Mouse (Mus musculus) brain, embryonic 18.5 days (tissue): ENCODE results near the gene Ran.

ENCODE experiments used
- DNase-seq: peaks from one replicate; pipeline ENCODE4 v3.0.0-alpha.2; 2012; ENCODE audit warnings: low read depth, low spot score

Ran gene

DNA sequence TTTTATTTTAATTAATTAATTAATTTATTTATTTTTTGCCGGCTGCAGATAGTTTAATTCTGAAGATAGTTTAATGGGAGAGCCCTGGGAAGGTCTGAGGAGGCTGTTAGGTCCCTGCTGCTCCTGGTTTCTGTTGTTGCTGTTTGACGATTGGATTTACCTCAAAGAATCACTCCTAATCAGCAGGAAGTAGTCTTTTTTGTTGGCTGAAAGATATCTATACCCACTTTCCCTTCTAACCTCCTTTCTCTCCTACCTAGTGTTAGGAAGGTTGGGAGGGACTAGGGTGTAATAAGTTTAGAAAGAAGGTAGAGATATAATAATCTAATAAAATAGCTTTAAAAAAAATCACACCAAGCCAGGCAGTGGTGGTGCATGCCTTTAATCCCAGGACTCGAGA lies 4.8 kb upstream of the Ran start:
- DNase-seq, result no peak

DNA sequence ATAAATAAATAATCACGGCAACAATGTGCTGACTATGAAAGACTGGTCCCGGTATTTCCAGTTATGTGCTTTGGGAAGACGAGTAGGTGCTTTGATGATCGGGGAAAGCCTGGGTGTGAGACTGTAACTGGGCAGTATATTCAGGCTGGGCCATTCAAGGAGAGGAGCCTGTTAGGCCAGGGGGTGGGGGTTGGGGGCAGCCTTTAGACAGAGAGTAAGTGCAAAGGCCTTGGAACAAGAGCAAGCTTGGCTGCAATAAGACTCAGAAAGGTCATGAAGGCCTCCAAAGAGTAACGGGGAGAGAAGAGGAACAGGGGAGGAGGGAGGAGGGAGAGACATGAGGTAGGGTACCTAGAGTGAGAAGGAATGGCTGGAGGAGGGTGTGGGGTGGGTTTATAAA lies 4.3 kb upstream of the Ran start:
- DNase-seq, result no peak

DNA sequence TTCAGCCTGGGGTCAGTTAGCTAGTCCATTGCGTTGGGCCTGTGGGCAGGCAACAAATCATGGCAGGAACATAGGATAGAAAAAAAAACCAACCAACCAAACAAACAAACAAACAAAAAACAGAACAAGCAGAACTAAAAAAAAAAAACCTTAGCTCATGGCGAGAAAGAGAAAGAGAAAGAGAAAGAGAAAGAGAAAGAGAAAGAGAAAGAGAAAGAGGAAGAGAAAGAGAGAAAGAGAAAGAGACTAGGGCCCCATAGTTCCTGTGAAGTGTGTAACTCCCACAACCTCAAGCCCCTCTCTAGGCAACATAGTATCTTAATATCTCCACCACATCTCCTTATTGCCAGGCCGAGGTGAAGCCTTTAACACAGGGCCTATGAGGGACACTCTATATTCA lies 3.5 kb upstream of the Ran start:
- no peak for DNase-seq

DNA sequence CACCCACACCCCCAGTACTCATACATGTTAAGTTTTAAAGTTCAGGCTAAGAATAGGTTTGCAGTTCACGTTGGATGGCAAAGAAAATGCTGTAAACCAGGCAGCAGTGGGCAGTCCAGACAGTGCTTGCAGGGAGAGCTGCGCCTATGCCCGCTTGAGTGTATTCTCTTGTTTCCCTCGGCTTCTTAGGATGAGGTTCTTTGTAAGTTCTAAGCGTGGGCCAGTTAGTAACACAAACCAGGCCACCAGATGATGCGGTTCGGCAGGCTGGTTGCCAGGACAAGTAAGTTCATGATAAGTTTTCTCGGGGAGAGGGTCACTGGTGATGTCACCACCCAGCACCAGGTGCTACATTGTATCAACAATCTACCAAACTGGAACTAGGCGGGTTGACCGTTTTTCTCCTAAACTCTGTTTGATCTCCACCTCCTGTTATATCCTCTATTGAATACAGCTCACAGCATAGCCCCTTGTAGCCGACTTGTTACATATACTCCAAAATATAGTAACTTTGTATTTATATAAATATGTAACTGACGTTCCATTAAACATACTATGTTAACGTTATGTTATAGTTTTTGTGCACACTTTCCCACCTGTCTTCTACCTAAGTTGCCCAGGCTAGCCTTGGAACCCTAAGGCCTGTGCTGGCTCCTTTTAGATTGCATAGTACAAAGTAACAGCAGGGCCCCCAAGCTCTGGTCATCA lies 933 bp upstream of the Ran start:
- DNase-seq, result no peak

DNA sequence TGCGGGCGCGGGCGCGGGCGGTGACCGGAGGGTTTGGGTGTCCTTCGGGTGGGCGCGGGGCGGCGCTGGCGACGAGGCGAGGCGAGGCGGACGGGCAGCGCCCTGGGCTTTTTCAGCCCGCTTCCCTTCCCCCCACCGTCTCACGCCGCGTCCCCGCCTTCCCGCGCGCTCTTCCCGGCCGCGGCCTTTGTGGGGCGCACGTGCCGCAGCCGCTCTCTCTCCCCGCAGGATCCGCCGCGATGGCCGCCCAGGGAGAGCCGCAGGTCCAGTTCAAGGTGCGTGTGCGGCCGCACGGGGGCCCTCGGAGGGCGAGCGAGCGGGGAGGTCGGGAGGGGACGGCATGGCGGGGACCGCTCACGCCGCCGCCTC lies 415 bp downstream of the Ran start:
- no peak for DNase-seq

DNA sequence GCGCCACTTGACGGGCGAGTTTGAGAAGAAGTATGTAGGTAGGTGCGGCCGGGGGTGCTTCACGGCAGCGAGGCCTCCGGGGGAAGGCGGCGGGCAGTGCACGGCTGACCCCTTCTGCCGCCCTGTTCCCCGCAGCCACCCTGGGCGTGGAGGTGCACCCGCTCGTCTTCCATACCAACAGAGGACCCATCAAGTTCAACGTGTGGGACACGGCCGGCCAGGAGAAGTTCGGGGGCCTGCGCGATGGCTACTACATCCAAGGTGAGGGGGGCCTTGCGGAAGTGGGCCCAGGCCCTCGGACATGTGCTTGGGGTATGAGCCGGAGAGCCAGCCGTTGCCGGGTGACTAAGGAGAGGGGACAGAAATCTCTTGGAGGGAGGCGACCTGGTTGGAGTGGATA lies 862 bp downstream of the Ran start:
- no peak for DNase-seq

DNA sequence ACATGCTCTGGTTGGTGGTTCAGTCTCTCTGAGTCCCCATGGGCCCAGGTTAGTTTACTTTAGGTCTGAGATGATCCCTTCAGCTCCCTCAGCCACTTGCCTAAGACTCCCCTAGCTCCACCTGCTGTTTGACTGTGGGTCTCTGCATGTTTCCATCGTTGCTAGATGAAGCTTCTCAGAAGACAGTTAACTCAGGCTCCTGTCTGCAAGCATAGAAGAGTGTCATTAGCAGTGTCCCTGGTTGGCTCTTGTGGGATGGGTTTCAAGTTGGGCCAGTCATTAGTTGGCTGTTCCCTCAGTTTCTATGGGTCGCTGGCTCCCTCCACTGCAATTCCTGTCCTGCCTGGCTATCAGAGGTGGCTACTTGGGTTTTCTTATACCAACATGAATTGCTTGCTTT lies 5.2 kb downstream of the Ran start:
- DNase-seq, result no peak

DNA sequence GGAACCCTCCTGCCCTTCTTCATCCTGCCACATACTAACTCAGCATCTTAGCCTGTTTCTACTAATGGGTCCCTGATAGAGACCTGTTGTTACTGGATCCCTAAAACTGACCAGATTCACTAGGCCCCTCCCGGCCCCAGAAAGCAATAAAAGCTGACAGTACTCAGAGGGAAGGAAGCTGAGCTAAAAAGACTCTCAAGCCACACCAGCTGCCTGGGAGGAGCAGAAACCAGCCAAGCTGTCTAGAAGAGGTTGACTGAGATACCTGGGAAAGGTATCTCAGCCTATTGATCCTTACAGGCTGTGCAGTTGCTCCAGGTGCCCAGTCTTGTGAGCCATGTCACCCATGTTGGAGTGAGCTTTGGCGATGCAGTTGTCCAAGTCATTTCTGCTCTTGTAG lies 5.9 kb downstream of the Ran start:
- no peak for DNase-seq

DNA sequence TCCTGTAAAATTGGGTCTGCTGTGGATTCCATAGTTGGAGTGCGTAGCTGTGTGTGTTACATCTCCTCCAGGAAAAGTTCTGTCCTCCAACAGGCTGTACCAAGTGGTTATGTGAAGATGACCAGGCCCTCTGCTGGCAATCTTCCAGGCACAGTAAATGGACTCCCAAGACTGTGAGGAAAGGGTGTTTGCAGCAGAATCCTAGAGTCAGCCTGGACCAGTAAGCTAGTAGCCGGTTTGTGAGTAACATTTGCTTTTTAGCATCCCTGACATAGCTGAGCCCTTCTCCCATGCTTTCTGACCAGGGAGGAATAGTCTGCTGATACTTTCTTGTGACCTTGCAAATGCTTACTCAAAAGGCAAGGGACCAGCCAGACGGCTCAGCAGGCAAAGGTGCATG lies 6.3 kb downstream of the Ran start:
- no peak for DNase-seq

DNA sequence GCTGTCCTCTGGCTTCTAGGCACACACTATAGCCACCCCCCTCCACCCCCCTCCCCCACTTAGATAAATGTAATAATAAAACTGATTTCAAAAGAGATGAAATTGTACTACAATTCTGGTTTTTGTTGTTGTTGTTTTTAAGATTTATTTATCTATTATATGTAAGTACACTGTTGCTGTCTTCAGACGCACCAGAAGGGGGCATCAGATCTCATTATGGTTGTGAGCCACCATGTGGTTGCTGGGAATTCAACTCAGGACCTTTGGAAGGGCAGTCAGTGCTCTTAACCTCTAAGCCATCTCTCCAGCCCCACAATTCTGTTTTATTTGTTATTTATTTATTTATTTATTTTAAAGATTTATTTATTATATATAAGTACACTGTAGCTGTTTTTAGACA lies 6.8 kb downstream of the Ran start:
- DNase-seq, result no peak

DNA sequence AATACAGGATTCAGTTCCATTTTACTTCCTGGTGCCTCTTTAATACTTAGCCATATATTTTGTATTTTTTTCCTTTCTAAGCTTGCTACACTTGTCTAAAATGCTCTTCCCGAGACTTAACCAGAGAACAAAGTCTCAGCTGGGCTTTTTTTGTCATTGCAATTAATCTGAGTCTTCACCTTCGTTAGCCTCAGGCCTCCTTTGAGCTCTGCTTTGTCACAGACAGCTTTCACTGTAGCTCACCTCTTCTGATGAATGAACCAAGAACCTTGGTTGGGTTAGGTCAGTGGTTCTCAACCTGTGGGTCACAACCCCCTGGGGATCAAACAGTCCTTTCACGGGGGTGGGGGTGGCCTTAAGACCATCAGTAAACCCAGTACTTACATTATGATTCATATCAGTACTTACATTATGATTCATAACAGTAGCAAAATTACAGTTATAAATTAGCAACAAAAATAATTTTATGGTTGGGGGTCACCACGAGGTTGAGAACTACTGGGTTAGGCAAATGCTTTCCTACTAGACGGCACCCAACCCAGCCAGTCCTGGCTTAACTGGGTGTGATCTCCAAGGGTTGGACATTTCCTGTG lies 9.4 kb downstream of the Ran start:
- DNase-seq, result no peak

DNA sequence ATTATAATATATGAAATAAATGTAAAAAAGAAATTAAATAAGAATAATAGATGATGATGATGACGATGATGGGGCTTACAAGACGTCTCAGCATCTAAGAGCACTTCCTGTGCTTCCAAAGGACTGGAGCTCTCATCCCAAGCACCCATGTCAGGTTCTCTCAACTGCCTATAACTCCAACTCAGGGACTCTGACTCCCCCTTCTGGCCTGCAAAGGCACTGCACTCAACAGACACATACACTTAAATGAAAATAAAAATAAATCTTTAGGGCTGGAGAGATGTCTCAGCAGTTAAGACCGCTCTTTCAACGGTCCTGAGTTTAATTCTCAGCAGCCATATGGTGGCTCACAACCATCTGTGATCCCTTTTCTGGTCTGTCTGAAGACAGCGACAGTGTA lies 16.8 kb downstream of the Ran start:
- no peak for DNase-seq

DNA sequence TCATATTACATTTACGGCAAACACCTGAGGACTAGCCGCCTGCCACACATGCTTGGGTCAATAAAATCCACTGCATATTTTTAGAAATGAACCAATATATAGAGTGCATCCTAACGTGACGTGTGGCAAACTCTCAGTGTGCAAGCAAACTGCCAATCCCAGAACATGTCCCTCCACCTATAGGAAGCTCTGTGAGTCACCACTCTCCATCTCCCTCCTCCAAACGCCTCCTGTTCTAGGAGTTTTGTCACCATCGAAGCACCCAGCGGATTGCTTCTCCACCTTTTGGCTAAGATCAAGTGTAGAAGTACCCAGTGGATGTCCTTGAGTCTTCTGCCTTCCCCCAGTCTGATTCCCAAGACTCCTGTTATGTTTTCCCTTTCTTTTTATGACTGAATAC lies 17.9 kb downstream of the Ran start:
- DNase-seq, result no peak

DNA sequence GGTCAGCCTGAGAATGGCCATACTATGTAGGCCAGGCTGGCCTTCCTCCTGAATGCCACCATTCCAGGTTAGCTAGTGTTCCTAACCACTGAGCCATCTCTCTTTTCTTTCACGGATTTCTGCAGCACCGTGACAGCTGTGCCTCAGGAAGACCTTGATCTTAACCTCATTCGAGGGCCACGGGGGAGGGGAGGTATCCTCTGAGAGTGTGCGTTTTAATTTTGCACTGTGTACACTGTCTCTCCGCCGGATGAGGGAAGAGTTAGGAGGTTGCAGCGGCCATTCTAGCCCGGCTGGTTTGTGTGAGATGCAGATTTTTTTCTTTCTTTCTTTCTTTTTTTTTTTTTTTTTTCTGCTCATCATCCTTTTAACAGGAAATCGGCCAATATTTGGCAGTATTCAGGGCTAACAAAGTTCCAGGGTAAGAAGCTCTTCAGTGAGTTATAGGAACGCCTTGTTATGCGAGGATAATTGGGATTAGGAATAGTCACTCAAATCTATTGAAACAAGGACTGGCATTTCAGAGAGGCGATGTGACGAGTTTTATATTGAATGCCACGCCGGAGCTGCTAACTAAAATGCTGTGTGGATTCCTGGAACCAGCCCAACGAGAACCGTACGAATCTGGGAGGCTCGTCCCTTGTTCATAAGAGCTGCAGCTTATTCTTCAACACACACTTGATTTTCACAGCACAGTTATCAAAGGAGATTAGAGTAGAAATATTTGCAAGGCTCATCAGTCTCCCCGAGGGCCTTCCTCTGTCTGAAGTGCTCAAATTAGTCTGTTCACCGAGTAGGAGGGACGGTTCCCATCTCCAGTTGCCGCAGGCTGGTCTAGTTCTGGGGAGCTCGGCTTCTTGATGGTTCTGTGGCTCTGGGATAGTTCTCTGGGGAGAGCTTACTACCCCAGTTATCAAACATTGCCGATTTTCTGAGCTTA lies 26.0 kb downstream of the Ran start:
- DNase-seq, result no peak

DNA sequence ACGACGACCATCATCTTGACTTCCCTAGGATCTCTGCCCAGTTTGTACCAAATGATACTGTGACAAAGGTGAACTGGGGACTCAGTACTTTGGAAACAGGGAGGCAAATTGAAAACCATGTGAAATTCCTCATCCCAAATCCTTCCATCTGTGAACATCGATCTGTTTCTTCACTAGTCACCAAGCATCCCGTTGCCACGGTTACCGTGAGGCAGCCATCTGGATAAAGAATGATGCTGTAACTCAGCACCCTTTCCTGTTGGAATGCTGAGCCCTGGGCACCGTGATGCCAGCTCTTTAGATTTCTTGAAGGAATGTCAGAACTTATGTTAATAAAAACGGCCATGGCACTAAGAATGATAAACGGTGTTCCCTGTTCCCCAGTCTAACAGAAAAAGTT lies 29.5 kb downstream of the Ran start:
- DNase-seq, result peak; percentile 76

DNA sequence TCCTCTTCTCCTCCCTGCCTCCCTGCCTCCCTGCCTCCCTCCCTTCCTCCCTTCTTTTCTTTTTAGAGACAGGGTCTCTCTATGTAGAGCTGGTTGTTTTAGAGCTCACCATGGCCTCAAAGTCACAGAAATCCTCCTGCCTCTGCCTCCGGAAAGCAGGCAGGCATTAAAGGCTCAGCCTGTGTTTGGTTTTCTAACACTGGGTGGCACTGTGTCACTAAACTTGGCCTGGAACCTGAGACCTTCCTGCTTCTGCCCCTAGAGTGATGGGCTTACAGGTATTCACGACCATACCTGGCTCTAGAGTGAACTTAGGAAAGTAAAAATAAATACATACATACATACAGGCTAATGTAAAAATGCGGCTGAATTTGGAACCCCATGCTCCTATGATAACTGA lies 32.0 kb downstream of the Ran start:
- DNase-seq, result no peak

DNA sequence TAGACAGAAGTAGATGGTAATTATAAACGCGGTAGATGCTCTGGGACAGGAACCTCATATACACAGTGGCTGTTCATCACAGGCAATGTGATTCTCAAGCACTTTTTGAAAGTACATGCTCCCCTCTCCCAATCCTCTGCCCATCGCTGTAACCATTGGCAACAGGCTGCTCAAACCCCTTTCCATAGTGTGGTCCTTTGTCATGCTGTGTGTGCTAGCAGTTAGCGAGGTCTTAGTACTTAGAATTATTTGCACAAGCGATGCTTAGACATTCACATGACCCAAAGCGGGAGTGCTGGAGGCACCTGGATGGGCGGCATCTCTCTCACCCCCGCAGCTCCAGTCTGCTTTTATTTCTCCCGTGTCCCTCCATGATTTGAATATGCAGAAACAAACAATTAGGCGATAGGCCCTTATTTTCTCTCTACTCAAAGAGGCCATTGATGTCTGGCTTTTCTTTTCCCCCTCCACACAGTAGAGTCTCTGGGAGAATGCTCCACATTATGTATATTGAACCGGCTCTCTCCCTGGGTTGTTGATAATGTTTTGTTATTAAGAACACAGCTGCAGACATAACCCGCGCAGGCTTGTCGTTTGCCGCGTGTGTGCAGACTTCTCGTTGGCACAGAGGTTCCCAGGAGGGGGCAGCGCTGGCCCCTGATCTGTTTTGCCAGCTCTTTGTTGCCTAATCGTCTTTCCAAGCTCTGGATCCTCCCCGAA lies 32.9 kb downstream of the Ran start:
- DNase-seq, result no peak

DNA sequence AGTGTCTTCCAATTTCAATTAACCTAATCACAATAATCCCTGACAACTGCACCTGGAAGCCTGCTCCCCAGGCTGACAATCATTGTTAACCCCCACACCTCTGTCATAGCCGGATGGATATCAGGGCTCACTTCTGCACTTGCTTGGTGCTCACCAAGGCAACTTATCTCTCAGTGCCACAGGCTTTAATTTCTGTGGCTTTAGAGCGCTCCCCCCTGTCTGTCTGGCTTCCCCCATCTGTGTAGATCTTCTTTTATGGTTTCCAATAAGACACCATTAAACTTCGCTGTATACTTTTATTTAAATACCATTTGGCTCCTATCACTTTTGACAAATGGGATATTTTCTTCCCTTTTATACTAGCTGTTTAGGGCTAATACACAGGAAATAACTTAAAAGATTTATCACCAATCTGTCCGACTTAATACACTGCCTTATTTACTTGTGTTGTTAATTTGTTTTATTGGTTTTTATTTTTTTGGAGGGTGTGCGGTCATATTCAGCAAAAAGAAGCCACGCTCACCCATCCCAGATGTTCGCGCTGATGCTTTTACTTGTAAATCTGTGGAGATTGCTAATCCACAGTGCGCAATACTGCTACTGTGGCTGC lies 34.9 kb downstream of the Ran start:
- DNase-seq, result no peak

DNA sequence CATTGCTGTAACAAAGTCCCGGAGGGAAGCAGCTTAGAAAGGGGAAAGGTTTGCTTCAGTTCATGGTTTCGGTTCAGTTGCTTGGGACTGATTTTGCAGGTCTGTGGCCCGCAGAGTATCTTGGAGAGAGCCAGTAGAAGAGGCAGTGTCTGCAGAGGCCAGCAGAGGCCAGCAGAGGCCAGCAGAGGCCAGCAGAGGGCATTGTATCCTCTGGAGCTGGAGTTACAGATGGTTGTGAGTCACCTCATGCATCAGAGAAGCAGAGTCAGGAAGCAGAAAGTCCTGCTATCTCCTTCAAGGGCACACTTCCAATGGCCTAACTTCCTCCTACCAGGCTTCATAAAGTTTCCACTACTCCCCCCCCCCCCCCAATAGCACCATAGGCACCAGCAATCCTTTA lies 39.2 kb downstream of the Ran start:
- no peak for DNase-seq

DNA sequence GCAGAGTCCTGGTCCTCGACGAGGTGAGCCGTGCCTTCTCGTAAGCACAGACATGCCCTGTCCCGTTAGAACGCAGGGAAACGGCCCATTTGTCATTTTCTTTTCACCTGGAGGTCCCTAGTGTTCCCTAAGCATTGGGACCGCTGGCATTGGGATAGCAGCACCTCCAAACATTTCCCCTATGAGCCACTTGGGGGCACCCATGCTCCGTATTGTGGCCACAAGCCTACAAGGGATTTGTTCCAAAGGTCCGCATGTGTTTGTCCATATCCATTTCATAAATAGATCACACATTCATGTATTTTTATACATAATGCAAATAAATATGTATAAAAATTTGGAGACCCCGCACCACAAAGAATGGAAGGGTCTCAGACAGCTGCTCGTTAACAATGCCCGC lies 41.7 kb downstream of the Ran start:
- no peak for DNase-seq

DNA sequence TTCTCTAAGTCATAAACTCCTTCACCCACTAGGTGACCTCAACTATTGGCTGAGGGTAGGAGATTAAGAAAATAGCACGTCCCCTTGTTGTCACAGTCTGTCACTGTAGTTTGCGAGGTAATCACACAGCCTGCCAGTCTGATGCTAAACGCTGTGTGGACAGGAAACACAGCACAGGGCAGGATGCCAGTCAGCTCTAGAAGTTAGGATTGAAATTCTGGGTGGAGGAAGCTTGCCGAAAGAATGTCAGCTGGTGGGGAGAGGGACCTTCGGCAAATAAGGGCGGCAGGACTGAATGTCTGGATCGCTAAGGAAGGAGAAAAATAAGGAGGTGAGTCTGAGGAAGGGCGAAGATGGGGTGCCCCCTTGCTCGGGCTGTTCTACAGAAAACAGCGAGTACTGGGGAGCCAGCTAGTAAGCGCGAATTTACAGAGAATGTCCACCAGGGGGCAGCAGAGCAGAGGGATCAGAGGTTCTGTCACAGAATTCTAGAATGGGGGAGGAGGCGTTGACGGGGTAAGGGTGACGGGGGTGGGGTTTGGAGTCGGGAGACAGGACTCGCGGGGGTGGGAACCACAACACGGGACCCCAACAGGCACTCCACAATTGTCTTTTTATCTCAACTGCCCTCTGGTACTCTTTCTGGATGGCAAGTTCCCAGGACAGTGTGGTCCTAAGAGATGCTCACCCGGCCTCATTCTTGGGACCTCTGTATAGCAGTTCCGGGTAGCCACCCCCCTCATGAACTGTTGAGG lies 43.3 kb downstream of the Ran start:
- DNase-seq, result no peak
